ENCODE assay signal across 8 mouse cellular contexts in the genomic region with DNA sequence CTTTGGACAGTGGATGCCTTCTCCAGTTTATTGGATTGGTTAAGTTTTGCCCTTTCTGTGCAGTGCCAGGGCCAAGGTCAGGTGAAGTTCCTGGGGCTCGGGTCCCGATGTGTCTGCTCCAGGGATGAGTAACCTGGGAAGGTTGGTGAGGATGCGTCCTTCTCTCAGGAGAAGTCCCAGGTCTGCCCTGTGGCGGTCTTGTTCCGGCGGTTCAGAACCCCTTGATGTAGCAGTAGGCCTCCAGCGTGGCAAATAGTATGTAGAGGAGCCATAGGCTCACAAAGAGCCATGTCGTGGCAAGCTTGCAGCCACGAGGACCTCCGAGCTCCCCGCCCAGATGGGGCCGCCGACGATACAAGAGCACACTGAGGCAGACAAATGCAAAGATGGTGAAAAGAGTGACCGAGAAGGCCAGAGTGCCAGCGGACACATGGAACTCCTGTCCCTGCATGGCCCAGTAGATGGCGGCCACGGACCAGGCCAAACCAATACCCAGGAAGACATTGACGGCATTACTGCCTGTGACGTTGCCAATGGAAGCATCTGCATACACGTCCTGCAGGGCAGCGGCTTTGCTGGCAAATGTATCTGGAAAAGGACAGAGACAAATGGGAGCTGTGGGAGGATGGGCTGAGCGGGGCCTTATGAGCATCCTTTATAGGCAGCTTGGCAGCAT.
DNase-seq lines count a peak whose midpoint lies in the region; ATAC-seq and TF ChIP-seq lines count a peak whose summit lies in the region.

No protein-coding gene starts in this region.

- intact Hi-C loops in heart, postnatal 36 days (cut with DNase I): loop anchor here (1.0 kb wide), 1 partner anchor 203 kb away; no protein-coding TSS in a partner anchor

- no peaks in the 10 kb centered on the region for H3K9me3 ChIP-seq in ES-E14 (ENCODE audit: control insufficient read depth, insufficient read depth, low read depth, low read length)
- no peaks in the 10 kb centered on the region for H3K9me3 ChIP-seq in forebrain, embryonic 10.5 days
- H3K9me3 ChIP-seq in lung, postnatal 0 days (ENCODE audit: low read length): no peaks in the 10 kb centered on the region

- H3K36me3 ChIP-seq in ES-E14 (ENCODE audit: control insufficient read depth, insufficient read depth, low read length, poor library complexity, severe bottlenecking): no peaks in the 10 kb centered on the region
- H3K36me3 ChIP-seq in forebrain, embryonic 10.5 days (replicated peaks): no peaks in the 10 kb centered on the region
- no peaks in the 10 kb centered on the region for H3K36me3 ChIP-seq in lung, postnatal 0 days (ENCODE audit: insufficient read depth, low read length)

- TF ChIP-seq CTCF in lung, postnatal 0 days (IDR thresholded peaks at IDR 0.05): peak; percentile 89

- H3K27ac ChIP-seq in ES-E14 (ENCODE audit: insufficient read depth, low read depth, low read length, poor library complexity, severe bottlenecking): no peak overlapping the region
- H3K27ac ChIP-seq in forebrain, embryonic 10.5 days: no peak overlapping the region
- H3K27ac ChIP-seq in lung, postnatal 0 days (ENCODE audit: low read length): no peak overlapping the region

- H3K9ac ChIP-seq in ES-E14 (ENCODE audit: insufficient read depth, low read depth, low read length, poor library complexity, severe bottlenecking): no peak overlapping the region
- H3K9ac ChIP-seq in lung, postnatal 0 days (replicated peaks; ENCODE audit: low read depth): no peak overlapping the region

- peak; percentile 28 for DNase-seq in ES-E14 (ENCODE audit: low read depth, low spot score)
- DNase-seq in adrenal gland, postnatal 4 days (ENCODE audit: low spot score in 2 of 2): peak; percentile 40 to 60
- peak; percentile 77 for DNase-seq in forebrain, embryonic 10.5 days (ENCODE audit: extremely low spot score, low spot score)
- peak; percentile 36 to 46 for DNase-seq in heart, postnatal 36 days
- peak; percentile 79 for DNase-seq in layer of hippocampus, adult 9-11 months
- DNase-seq in lung, postnatal 0 days (ENCODE audit: low spot score): peak; percentile 60
- peak; percentile 82 for DNase-seq in right cerebral cortex, adult 18-20 months
- no peak for DNase-seq in thymus, postnatal 14 days

- H3K27me3 ChIP-seq in forebrain, embryonic 10.5 days (ENCODE audit: poor library complexity, severe bottlenecking): peaks cover 7% of the 10 kb centered on the region
- no peaks in the 10 kb centered on the region for H3K27me3 ChIP-seq in lung, postnatal 0 days (replicated peaks; ENCODE audit: insufficient read depth, low read length)

- H3K4me1 ChIP-seq in ES-E14 (ENCODE audit: control insufficient read depth in 2 of 2, insufficient read depth in 2 of 2, low read length in 2 of 2, poor library complexity in 1 of 2): no peaks in the 10 kb centered on the region
- peaks cover 19% of the 10 kb centered on the region for H3K4me1 ChIP-seq in forebrain, embryonic 10.5 days
- H3K4me1 ChIP-seq in lung, postnatal 0 days (ENCODE audit: insufficient read depth, low read depth, low read length): no peaks in the 10 kb centered on the region

- peak; percentile 52 for ATAC-seq in lung, postnatal 0 days

- H3K4me3 ChIP-seq in ES-E14 (ENCODE audit: insufficient read depth in 1 of 2, low read depth in 1 of 2, low read length in 2 of 2, poor library complexity in 1 of 2, severe bottlenecking in 1 of 2): peak overlapping the region in 1 of 2 experiments; percentile 13; a peak in 1 of 4 replicates
- H3K4me3 ChIP-seq in forebrain, embryonic 10.5 days: 0 out of 2 replicates have a peak overlapping the region, but pooled peaks have one; percentile 1
- no peak overlapping the region for H3K4me3 ChIP-seq in lung, postnatal 0 days (ENCODE audit: low read depth, low read length)

- in situ Hi-C loops in ES-E14 (cut with MboI; ENCODE audit: low sequenced_read_pairs in 2 of 2, unreplicated experiment in 2 of 2): no loop called here

- H3K4me2 ChIP-seq in lung, postnatal 0 days (replicated peaks; ENCODE audit: low read depth, low read length): no peak overlapping the region

- TF ChIP-seq EP300 in lung, postnatal 0 days (IDR thresholded peaks at IDR 0.05): no peak

- 35% methylated on average over 23 of the region's 23 CpGs for WGBS in forebrain, embryonic 10.5 days
- 29% methylated on average over 23 of the region's 23 CpGs for WGBS in lung, postnatal 0 days

TF ChIP-seq in ES-E14, 5 proteins besides CTCF, POLR2A, EP300 and RAD21:
- TF ChIP-seq ZC3H11A (IDR thresholded peaks at IDR 0.05; ENCODE audit: borderline replicate concordance, low read depth, low read length): peak; percentile 52; the same call in 1 of the 2 replicates
- no peak for TF ChIP-seq CHD2 (IDR thresholded peaks at IDR 0.05; ENCODE audit: low read depth, low read length)
